ENCODE assay signal across 8 mouse cellular contexts in the genomic region with DNA sequence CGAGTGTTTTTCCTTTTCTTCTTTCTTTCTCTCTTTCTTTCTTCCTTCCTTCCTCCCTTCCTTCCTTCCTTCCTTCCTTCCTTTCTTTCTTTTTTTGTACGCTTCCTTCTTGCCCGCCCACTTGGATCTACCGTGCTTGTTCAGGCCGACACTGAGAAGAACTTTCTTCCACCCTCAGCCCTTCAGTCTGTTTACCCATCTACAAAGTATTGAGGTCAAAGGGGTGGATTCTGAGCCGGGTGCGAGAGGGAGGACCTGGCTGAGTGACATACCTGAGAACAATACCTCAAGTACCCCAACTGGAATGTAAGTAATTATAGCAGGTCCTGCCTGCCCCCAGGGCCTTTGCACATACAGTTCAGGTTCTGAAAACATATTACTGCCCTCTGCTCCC. TPM values are rescaled to one million over a fixed set of nuclear protein-coding genes. Genes with fewer than 3 reads are reported as not detected.
A peak's percentile ranks its signal among the peaks of the same experiment; 100 is the strongest.
DNase-seq lines count a peak whose midpoint lies in the region; ATAC-seq and TF ChIP-seq lines count a peak whose summit lies in the region.

No protein-coding gene starts in this region.

- no peak for ATAC-seq in heart, embryonic 11.5 days (replicated peaks; ENCODE audit: insufficient number of reproducible peaks, low FRiP score, low TSS enrichment)
- no peak for ATAC-seq in forebrain, embryonic 16.5 days
- ATAC-seq in liver, postnatal 0 days = no peak

- H3K9ac ChIP-seq in heart, embryonic 11.5 days (ENCODE audit: low read depth, low read length) = no peak overlapping the region
- H3K9ac ChIP-seq in forebrain, embryonic 16.5 days (replicated peaks; ENCODE audit: low read depth, low read length) = peak overlapping the region; percentile 50
- no peak overlapping the region for H3K9ac ChIP-seq in liver, postnatal 0 days (replicated peaks)

- H3K4me3 ChIP-seq in heart, embryonic 11.5 days (ENCODE audit: low read depth, low read length) = peak overlapping the region; percentile 65
- H3K4me3 ChIP-seq in C2C12 (ENCODE audit: insufficient read depth, poor library complexity, severe bottlenecking) = peak overlapping the region; percentile 59
- peak overlapping the region; percentile 83 for H3K4me3 ChIP-seq in forebrain, embryonic 16.5 days (replicated peaks; ENCODE audit: low read length)
- H3K4me3 ChIP-seq in liver, postnatal 0 days (ENCODE audit: low read depth, low read length) = peak overlapping the region; percentile 57; the same call in 1 of the 2 replicates

- no peak overlapping the region; the same call in 1 of the 2 replicates for H3K27ac ChIP-seq in heart, embryonic 11.5 days (ENCODE audit: low read depth, low read length)
- peak overlapping the region; percentile 66 for H3K27ac ChIP-seq in forebrain, embryonic 16.5 days (ENCODE audit: low read length)
- H3K27ac ChIP-seq in liver, postnatal 0 days (ENCODE audit: low read depth) = no peak overlapping the region

- no peak for DNase-seq in heart, postnatal 14 days
- no peak for DNase-seq in liver, postnatal 0 days
- DNase-seq in right cerebral cortex, postnatal 4 days = no peak
- DNase-seq in left cerebral cortex, adult 11 months (ENCODE audit: low spot score) = no peak
- DNase-seq in natural killer cell, adult 2 months (ENCODE audit: low spot score in 2 of 2) = no peak

- 22% methylated on average over 7 of the region's 7 CpGs for WGBS in heart, embryonic 11.5 days (ENCODE audit: insufficient replicate concordance)
- WGBS in forebrain, embryonic 16.5 days = 12% methylated on average over 7 of the region's 7 CpGs
- 19% methylated on average over 7 of the region's 7 CpGs for WGBS in liver, postnatal 0 days (ENCODE audit: insufficient replicate concordance)

- H3K79me2 ChIP-seq in C2C12 (ENCODE audit: control insufficient read depth, insufficient read depth) = peaks cover 50% of the 10 kb centered on the region

- intact Hi-C loops in heart, postnatal 14 days (cut with DNase I) = loop anchor here (10.0 kb wide), 1 partner anchor 591 kb away; a partner anchor contains a TSS

- peaks cover 10% of the 10 kb centered on the region for H3K4me1 ChIP-seq in heart, embryonic 11.5 days (ENCODE audit: control insufficient read depth, insufficient read depth, low read length)
- peaks cover 45% of the 10 kb centered on the region for H3K4me1 ChIP-seq in forebrain, embryonic 16.5 days (replicated peaks; ENCODE audit: control insufficient read depth, insufficient read depth, low read length)
- H3K4me1 ChIP-seq in liver, postnatal 0 days (ENCODE audit: insufficient read depth) = peaks cover 22% of the 10 kb centered on the region

- peaks cover 15% of the 10 kb centered on the region for H3K79me3 ChIP-seq in C2C12 (ENCODE audit: low read depth)

- TF ChIP-seq EP300 in liver, postnatal 0 days (IDR thresholded peaks at IDR 0.05; ENCODE audit: low read depth) = no peak

- H3K27me3 ChIP-seq in heart, embryonic 11.5 days (ENCODE audit: control insufficient read depth, insufficient read depth, low read length) = peaks cover 7% of the 10 kb centered on the region
- no peaks in the 10 kb centered on the region for H3K27me3 ChIP-seq in C2C12 (ENCODE audit: control insufficient read depth, insufficient read depth, insufficient read length)
- H3K27me3 ChIP-seq in forebrain, embryonic 16.5 days (replicated peaks; ENCODE audit: control insufficient read depth, insufficient read depth, low read length) = no peaks in the 10 kb centered on the region
- H3K27me3 ChIP-seq in liver, postnatal 0 days (ENCODE audit: insufficient read depth, low read length) = no peaks in the 10 kb centered on the region

- no peaks in the 10 kb centered on the region for H3K9me3 ChIP-seq in heart, embryonic 11.5 days (replicated peaks; ENCODE audit: control insufficient read depth, low read length)
- no peaks in the 10 kb centered on the region for H3K9me3 ChIP-seq in forebrain, embryonic 16.5 days (ENCODE audit: control insufficient read depth, low read length)
- no peaks in the 10 kb centered on the region for H3K9me3 ChIP-seq in liver, postnatal 0 days (ENCODE audit: low read length)

- no peak for TF ChIP-seq CTCF in C2C12 (IDR thresholded peaks at IDR 0.05; ENCODE audit: control insufficient read depth, insufficient read depth, insufficient read length)
- no peak for TF ChIP-seq CTCF in liver, postnatal 0 days (IDR thresholded peaks at IDR 0.05; ENCODE audit: low read depth)

- no peak overlapping the region for H3ac ChIP-seq in C2C12 (ENCODE audit: control insufficient read depth, insufficient read length, low read depth)

- H3K36me3 ChIP-seq in heart, embryonic 11.5 days (ENCODE audit: control insufficient read depth, insufficient read depth, low read length) = peaks cover 9% of the 10 kb centered on the region
- peaks cover 23% of the 10 kb centered on the region for H3K36me3 ChIP-seq in C2C12 (ENCODE audit: control insufficient read depth, insufficient read depth)
- H3K36me3 ChIP-seq in forebrain, embryonic 16.5 days (ENCODE audit: control insufficient read depth, insufficient read depth) = peaks cover 5% of the 10 kb centered on the region; the same call in 1 of the 2 replicates
- peaks cover 6% of the 10 kb centered on the region; the same call in 1 of the 2 replicates for H3K36me3 ChIP-seq in liver, postnatal 0 days (replicated peaks; ENCODE audit: insufficient read depth, low read length)

- H3K4me2 ChIP-seq in heart, embryonic 11.5 days = peak overlapping the region; percentile 84
- peak overlapping the region; percentile 84 for H3K4me2 ChIP-seq in forebrain, embryonic 16.5 days (ENCODE audit: low read length)
- H3K4me2 ChIP-seq in liver, postnatal 0 days (ENCODE audit: low read depth, low read length) = peak overlapping the region; percentile 78

TF ChIP-seq in C2C12, 6 proteins besides CTCF, POLR2A, EP300 and RAD21:
- TF ChIP-seq MAX (IDR thresholded peaks at IDR 0.05) (no peak), MYOG (IDR thresholded peaks at IDR 0.05; ENCODE audit: control insufficient read depth, extremely low read depth, insufficient read length) (no peak), CEBPB (IDR thresholded peaks at IDR 0.05; ENCODE audit: low read depth) (no peak), MYOD1 (IDR thresholded peaks at IDR 0.05; ENCODE audit: control insufficient read depth, insufficient read length, low read depth) (no peak), FOSL1 (IDR thresholded peaks at IDR 0.05; ENCODE audit: insufficient read depth, low read length, poor library complexity, severe bottlenecking) (no peak), USF1 (IDR thresholded peaks at IDR 0.05; ENCODE audit: low read depth) (no peak)

RNA-seq across cellular contexts. Expression of a gene that starts 0.4 kb away (rescaled TPM):
- 0.90 and 1.4 TPM in 2 replicates for polyA plus RNA-seq in heart, embryonic 11.5 days (2014; fragmentation: Nextera tagmentation; extraction: Ambion mirVana)
- total RNA-seq in heart, postnatal 14 days (2021) = 10 to 100 TPM; 16.6 to 18.4 TPM
- 22.1 TPM for polyA plus RNA-seq in C2C12 (2012; fragmentation: generic; extraction: Trizol)
- 4.1 and 4.4 TPM in 2 replicates for polyA plus RNA-seq in forebrain, embryonic 16.5 days (2015; fragmentation: Nextera tagmentation; extraction: Ambion mirVana)
- 0.14 and 0.27 TPM in 2 replicates for polyA plus RNA-seq in liver, postnatal 0 days (2015; fragmentation: Nextera tagmentation; extraction: Ambion mirVana)

RNA-seq across cellular contexts. Expression of a gene that starts 1.8 kb away (rescaled TPM):
- 4.8 and 5.3 TPM in 2 replicates for polyA plus RNA-seq in heart, embryonic 11.5 days (2014; fragmentation: Nextera tagmentation; extraction: Ambion mirVana)
- total RNA-seq in heart, postnatal 14 days (2021) = 10 to 100 TPM; 16.4 to 18.7 TPM
- polyA plus RNA-seq in C2C12 (2012; fragmentation: generic; extraction: Trizol) = 21.4 TPM
- polyA plus RNA-seq in forebrain, embryonic 16.5 days (2015; fragmentation: Nextera tagmentation; extraction: Ambion mirVana) = 12.1 and 12.6 TPM in 2 replicates
- polyA plus RNA-seq in liver, postnatal 0 days (2015; fragmentation: Nextera tagmentation; extraction: Ambion mirVana) = 4.5 and 4.9 TPM in 2 replicates

RNA-seq across cellular contexts. Expression of a gene that starts 17.1 kb away (rescaled TPM):
- polyA plus RNA-seq in heart, embryonic 11.5 days (2014; fragmentation: Nextera tagmentation; extraction: Ambion mirVana) = 95.9 and 102 TPM in 2 replicates
- 10 to 100 TPM; 33.5 to 36.4 TPM for total RNA-seq in heart, postnatal 14 days (2021)
- polyA plus RNA-seq in C2C12 (2012; fragmentation: generic; extraction: Trizol) = 104 TPM
- 218 and 236 TPM in 2 replicates for polyA plus RNA-seq in forebrain, embryonic 16.5 days (2015; fragmentation: Nextera tagmentation; extraction: Ambion mirVana)
- 30.3 and 31.0 TPM in 2 replicates for polyA plus RNA-seq in liver, postnatal 0 days (2015; fragmentation: Nextera tagmentation; extraction: Ambion mirVana)

RNA-seq across cellular contexts. Expression of a gene that starts 21.4 kb away (rescaled TPM):
- polyA plus RNA-seq in heart, embryonic 11.5 days (2014; fragmentation: Nextera tagmentation; extraction: Ambion mirVana) = 163 and 169 TPM in 2 replicates
- total RNA-seq in heart, postnatal 14 days (2021) = 100 to 1,000 TPM; 111 to 124 TPM
- 121 TPM for polyA plus RNA-seq in C2C12 (2012; fragmentation: generic; extraction: Trizol)
- polyA plus RNA-seq in forebrain, embryonic 16.5 days (2015; fragmentation: Nextera tagmentation; extraction: Ambion mirVana) = 173 and 178 TPM in 2 replicates
- 119 and 120 TPM in 2 replicates for polyA plus RNA-seq in liver, postnatal 0 days (2015; fragmentation: Nextera tagmentation; extraction: Ambion mirVana)

RNA-seq across cellular contexts. Expression of a gene that starts 22.7 kb away (rescaled TPM):
- polyA plus RNA-seq in heart, embryonic 11.5 days (2014; fragmentation: Nextera tagmentation; extraction: Ambion mirVana) = 17.0 and 20.4 TPM in 2 replicates
- 10 to 100 TPM; 29.1 to 31.9 TPM for total RNA-seq in heart, postnatal 14 days (2021)
- polyA plus RNA-seq in C2C12 (2012; fragmentation: generic; extraction: Trizol) = 73.6 TPM
- 113 and 127 TPM in 2 replicates for polyA plus RNA-seq in forebrain, embryonic 16.5 days (2015; fragmentation: Nextera tagmentation; extraction: Ambion mirVana)
- 4.5 and 5.0 TPM in 2 replicates for polyA plus RNA-seq in liver, postnatal 0 days (2015; fragmentation: Nextera tagmentation; extraction: Ambion mirVana)
